Mouse (Mus musculus): ENCODE data around the gene Gje1. TPM values are rescaled to one million over a fixed set of nuclear protein-coding genes. Genes with fewer than 3 reads are reported as not detected.

Gje1 gene
- total RNA-seq (2021) = not detected
- long read RNA-seq, experiment 1 = 0 reads
- long read RNA-seq, experiment 2 = 0 reads

DNA sequence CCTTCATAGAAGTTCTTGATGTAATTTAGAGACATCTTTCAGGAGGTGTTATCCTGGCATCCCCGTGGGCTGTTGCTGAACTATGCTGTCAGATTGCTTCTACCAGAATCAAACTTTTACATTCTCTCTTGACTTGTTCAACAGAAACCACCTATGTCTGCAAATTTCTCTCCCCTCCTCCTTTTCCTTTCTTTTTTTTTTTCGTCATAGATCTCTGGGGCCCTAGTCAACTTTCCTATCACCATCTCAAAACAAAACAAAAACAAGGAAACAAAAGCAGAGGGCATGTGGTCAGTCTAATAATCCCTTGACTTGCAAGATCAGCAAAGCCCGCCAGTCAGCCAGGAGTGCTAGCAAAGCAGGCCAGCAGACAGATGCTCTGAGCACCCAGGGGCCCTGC lies at the start of gene Gje1:
Gene Gje1, minus strand, starts transcription at position 101 of the 400 bp plus-strand sequence.
- DNase-seq (ENCODE audit: low spot score in 2 of 2) = no peak

DNA sequence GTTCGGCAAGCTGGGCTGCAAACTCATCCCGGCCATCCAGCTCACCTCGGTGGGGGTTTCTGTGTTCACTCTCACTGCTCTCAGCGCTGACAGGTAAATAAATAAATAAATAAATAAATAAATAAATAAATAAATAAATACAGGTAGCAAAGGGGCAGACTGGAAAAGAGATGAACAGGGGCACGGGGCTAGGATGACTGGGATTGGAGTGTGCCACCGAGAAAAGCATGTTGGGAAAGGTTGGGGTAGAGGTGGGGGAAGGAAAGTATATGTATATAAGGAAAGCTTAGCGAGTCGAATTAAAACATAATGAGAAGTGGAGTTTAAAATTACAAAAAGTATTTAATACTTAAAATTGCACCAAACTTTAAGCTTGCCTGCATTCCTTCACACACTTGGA lies 42.6 kb upstream of the Gje1 start:
- no peak for DNase-seq (ENCODE audit: low spot score in 2 of 2)

DNA sequence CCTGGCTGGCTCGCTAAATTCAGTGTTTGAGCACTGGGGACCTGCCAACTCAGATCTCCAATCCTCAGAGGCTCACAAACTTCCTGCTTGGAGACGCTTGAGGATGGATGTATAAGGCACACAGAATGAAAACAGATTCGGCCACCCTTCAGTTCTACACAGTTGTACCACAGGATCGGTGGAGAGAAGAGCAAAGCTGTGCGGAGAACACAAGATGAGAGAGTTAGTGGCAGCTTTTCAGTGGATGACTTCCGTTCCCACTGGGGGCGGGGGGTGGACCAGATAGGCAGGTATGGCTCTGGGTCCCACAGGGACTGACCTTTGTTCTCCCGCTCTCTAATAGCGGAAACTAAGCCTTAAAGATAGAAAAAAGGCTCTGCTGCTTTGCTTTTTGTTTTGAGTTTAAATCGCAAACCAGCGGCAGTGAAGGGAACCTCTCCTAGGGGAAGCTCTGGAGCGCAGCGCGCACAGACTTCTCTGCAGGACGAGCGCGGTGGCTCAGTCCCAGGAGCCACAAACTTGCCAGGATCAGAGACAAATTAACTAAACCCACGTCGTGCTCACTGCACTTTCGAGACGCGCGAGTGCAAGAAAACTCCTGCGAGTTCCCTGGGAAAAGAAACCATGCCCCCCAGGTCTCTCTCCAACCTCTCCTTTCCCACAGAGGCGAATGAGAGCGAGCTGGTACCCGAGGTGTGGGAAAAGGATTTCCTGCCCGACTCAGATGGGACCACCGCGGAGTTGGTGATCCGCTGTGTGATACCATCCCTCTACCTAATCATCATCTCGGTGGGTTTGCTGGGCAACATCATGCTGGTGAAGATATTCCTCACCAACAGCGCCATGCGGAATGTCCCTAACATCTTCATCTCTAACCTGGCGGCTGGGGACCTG lies 41.9 kb upstream of the Gje1 start:
- no peak for DNase-seq (ENCODE audit: low spot score in 2 of 2)

DNA sequence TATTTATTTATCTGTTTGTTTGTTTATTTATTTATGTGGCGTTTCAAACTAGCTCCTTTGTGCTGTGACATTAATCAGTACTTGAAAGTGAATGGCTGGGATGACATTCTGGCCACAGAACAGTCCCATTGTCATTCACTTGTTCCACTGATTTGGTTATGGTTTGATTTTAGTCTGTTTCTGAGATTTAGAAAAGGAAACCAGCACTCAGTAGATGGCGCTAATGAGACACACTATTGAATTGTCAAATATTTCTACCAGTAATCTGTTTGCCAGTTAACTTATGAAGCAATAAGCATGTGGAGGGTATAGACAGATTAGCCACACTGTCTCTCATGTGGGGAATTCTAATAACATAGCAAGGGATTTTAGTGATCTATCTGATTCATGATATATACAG lies 16.3 kb upstream of the Gje1 start:
- DNase-seq (ENCODE audit: low spot score in 2 of 2) = no peak

DNA sequence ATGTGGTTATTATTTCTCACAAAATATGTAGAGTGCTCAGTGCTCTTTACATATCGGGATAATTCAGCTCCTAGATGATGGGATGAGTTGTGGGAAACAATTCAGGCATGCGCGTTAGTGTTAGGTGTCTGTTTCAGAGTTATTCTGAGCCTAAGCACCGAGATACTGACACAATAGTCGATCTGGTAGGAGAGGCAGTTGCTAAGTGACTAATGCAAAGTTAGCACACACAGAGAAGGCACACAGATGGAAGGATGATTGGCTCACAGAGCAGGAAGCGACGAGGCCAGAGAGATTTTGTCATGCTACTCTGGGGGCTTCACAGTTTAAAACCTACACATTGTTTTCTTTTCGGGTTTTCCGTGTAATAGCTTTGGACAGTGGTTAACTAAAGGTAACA lies 7.7 kb upstream of the Gje1 start:
- no peak for DNase-seq (ENCODE audit: low spot score in 2 of 2)

DNA sequence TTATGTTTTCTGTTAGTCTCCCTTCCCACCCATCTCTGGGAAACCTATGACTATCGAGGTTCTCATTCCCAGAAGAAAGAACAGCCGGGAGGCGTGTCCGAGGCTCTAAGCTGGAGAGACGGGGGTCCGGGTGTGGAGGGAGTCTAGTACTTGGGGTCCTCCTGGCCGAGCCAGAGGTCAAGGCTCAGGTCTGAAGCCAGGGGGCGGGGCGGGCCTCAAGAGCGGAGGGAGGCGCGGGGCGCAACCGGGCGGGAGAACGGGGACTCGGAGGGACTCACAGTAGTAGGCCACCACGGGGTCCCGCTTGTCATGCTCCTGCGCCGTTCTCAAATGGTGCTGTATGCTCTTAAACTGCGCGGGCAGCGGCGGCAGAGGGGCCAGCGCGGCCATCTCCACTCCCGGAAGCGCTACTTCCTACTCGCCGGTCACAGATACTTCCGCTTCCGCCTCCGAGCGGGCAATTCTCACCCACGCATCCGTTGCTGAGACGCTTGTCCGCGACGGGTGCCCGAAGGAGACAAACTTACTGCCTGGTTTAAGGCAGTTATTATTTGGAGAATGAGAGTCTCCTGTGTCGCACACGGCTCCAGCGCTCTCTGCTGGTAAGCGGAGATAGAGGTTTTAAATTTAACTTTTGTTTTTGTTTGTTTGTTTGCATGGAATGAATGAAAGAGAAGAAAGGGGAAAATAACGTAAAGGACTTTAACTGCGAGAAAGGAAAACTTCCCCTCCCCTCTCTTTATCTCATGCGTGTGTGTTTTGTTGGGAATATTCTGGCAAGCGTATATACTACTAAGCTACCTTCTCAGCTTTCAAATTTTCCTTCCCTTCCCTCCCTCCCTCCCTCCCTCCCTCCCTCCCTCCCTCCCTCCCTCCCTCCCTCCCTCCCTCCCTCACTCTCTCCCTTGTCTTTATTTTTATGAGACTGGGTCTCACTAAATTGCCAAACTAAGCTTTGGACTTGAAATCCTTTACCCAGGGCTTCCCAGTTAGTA lies 12.6 kb downstream of the Gje1 start, which contains the start of the genes Vta1 and Nmbr:
Gene Vta1, minus strand, starts transcription at position 489 of the 995 bp plus-strand sequence.
Gene Nmbr, plus strand, starts transcription at position 520 of the 995 bp plus-strand sequence.
- peak; percentile 93 to 96 for DNase-seq (ENCODE audit: low spot score in 2 of 2)

DNA sequence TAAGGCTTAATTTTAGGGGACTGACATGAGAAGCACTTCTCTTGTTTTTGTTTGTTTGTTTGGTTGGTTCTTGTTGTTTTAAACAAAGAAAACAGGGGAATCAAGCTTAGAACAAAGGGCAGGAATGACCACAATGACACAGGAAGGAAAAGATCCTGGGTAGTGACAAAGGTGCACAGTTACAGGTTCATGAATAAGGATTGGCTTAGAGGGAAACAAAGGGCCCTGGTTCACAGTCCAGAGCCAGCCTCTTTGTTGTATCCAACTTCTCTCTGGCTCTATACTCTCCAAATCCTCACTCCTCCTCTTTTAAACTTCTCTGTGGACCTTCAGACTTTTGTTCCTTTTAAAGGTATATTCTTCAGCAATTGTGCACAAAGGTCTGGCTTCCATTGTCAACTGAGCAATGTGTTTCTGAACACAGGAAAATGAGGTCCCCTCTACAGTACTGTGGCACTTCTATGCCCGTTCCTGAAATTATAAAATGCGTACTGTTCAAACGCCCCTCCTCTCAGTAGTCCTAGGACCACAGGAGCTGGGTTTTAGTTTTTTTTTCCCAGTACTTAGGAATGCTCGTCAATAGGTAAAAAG lies 14.1 kb downstream of the Gje1 start:
- no peak for DNase-seq (ENCODE audit: low spot score in 2 of 2)

DNA sequence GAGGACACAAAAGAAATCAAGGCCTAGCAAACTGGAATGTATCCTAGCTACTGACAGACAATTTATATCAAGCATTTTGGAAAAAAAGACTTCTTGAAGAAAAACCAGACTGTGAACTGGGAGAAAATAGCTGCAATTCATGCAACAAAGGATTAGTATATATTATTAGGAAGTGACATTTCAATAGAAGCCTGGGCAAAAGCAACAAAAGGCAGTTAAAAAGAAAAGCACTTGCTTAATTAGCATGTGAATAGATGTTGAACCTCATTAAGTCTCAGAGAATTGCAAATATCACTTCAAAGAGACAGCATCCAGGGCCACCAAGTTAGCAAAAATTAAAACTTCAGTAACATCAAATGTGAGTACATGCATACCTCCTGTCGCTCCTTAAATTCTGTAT lies 14.8 kb downstream of the Gje1 start:
- DNase-seq (ENCODE audit: low spot score in 2 of 2) = no peak

DNA sequence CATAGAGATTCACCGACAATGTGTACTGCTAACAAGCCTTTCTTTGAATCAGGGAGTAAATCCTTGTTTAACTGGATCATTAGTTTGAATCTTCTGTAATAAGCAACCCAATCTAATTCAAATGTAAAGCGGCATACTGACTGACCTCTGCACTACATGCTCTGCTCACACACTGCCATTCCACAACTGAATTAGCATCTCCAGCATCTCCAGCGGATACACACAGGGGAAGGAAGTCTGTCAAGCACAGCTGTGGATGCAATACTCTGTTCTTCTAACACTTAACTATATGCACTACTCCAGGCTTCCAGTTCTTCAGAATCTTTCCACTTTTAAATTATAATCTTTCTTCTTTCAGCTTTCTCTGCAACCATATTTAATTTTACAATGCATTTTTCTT lies 27.7 kb downstream of the Gje1 start:
- DNase-seq (ENCODE audit: low spot score in 2 of 2) = no peak

DNA sequence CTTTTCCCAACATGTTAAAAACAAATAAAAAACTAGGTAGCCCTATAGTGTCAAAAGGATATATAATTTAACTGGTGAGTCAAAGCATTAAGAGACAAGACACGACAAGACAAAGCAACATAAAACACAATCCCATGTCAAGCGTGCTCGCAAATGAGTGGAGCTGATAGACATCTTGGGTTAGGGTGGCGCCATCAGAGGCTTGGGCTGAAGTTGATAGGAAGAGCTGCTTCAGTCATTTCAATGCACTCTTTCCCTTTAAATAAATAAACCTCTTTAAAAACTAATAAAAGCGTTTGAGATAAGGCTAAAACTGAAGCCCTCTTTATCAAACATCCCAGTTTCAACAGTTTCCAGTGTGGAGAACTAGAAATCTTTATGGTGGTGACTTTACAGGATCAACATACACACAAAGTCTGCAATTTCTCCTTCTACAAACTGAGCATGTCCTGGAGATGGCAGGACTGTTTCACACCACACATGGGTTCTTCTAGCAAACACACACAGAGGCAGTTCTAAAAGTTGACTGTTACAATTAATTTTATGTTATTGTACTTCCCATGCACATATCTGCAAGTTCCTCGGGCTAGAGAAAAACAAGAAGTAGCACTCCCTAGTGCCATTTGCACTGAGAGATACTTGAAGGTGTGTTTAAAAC lies 29.1 kb downstream of the Gje1 start:
- no peak for DNase-seq (ENCODE audit: low spot score in 2 of 2)

DNA sequence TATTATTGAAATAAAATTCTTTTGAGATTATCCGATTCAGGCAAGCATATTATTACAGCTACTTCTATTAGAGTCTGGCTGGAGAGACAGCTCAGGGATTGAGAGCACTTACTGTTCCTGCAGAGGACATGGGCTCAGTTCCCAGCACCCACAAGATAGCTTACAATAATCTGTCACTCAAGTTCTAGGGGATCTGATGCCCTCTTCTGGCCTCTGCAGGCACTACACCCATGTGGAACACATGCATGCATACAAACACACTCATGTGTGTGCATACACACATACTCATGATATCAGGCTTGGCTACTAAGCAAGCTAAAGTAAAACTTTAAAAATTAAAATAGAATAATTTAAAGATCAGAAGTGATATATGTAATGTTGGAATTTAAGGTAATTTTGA lies 32.4 kb downstream of the Gje1 start:
- DNase-seq (ENCODE audit: low spot score in 2 of 2) = no peak

DNA sequence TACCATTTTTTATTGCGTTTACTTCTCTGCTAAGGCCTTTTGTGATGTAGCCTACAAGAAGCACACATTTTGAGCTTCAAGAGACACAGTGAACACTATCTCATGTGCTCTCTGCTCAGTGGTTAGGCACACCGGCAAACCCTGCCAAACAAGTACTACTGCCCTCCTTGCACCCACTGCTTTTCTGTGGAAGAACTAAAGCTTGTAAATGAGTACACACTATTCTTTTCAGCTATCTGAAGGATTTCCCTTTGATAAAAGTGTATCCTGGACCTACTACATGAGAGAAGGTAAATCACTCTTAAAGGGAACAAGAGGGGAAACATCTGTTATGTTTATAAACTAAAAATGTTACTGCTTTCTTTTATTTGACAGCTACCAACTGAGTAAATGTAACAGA lies 51.9 kb downstream of the Gje1 start:
- no peak for DNase-seq (ENCODE audit: low spot score in 2 of 2)

Other genes with a start within 250 kb of the Gje1 start
- 1 to 10 TPM; 3.8 to 6.0 TPM for gene Adgrg6, start 172.6 kb downstream of the Gje1 start, total RNA-seq (2021)
- 10 to 100 TPM; 57.8 to 67.7 TPM for gene Vta1, start 12.7 kb downstream of the Gje1 start, total RNA-seq (2021)
- under 1 TPM in 1 of 2 experiments, not detected in 1; 0.39 TPM for gene Nmbr, start 12.6 kb downstream of the Gje1 start, total RNA-seq (2021)